Mouse (Mus musculus): ENCODE measurements around the gene Slc25a13.

DNA sequence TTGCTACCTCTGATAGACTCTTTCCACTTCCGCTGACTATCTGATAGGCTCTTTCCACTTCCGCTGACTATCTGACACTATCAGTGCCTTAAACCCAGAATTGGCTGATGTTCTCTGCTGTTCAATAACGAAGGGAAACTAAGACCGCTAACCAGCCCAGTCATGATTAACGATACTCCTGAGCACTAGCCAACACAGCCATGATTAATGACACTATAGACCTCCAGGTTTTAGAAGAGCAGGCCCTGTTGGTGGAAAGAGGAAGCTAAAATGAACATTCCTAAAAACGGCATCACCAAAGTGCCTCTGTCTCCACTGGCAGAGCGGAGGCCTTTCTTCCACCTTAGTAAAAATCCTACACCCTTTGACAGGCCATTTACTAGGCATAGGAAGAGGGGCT, 24.6 kb downstream of the Slc25a13 start:
- no peak for TF ChIP-seq CTCF (IDR thresholded peaks at IDR 0.05; ENCODE audit: extremely low read depth, insufficient read depth, insufficient read length, insufficient replicate concordance)
- TF ChIP-seq POLR2A (IDR thresholded peaks at IDR 0.05; ENCODE audit: low read depth, low read length) = no peak
